21 mouse cellular contexts compared by ENCODE assay signal in genomic region chr1:43768385-43768990, GRCm38 (mm10). TPM values are rescaled to one million over a fixed set of nuclear protein-coding genes. Genes with fewer than 3 reads are reported as not detected.
DNase-seq lines count a peak whose midpoint lies in the region; ATAC-seq lines count a peak whose summit lies in the region.
"Had no signal": no experiment of that assay in that cellular context is flagged by ENCODE, and none has a peak within 500 bp of the region (broad histone marks: within the 10 kb centered on the region; RNA-seq: fewer than 3 reads in every experiment).

No protein-coding gene starts in this region.

- H3K4me2 ChIP-seq in heart, embryonic 12.5 days, result no peak overlapping the region
- H3K4me2 ChIP-seq: forebrain, embryonic 12.5 days; hindbrain, embryonic 14.5 days; liver, embryonic 11.5 days; lung, embryonic 14.5 days; midbrain, embryonic 15.5 days; stomach, embryonic 15.5 days had no signal

- 76% methylated on average over 4 of the region's 4 CpGs for WGBS in heart, embryonic 12.5 days

- no peaks in the 10 kb centered on the region for H3K9me3 ChIP-seq in heart, embryonic 12.5 days (replicated peaks)
- H3K9me3 ChIP-seq: forebrain, embryonic 12.5 days; midbrain, embryonic 15.5 days; stomach, embryonic 15.5 days had no signal

- peak; percentile 81 for ATAC-seq in common myeloid progenitor, adult 5-6 weeks (replicated peaks; ENCODE audit: low read depth, poor library complexity, severe bottlenecking)
- ATAC-seq in heart, embryonic 12.5 days (ENCODE audit: insufficient number of reproducible peaks, low FRiP score), result no peak
- ATAC-seq in granulocyte monocyte progenitor cell, adult 5-6 weeks (replicated peaks; ENCODE audit: poor library complexity, severe bottlenecking), result no peak
- ATAC-seq: midbrain, embryonic 15.5 days had no signal

- no peak overlapping the region for H3K4me3 ChIP-seq in heart, embryonic 12.5 days
- H3K4me3 ChIP-seq: forebrain, embryonic 12.5 days; midbrain, embryonic 15.5 days; stomach, embryonic 15.5 days had no signal

- H3K4me1 ChIP-seq in heart, embryonic 12.5 days (replicated peaks), result no peaks in the 10 kb centered on the region
- H3K4me1 ChIP-seq: forebrain, embryonic 12.5 days; midbrain, embryonic 15.5 days; stomach, embryonic 15.5 days had no signal

- no peak overlapping the region for H3K27ac ChIP-seq in heart, embryonic 12.5 days (ENCODE audit: poor library complexity, severe bottlenecking)
- H3K27ac ChIP-seq: forebrain, embryonic 12.5 days; hindbrain, embryonic 14.5 days; midbrain, embryonic 15.5 days; stomach, embryonic 15.5 days had no signal

- H3K9ac ChIP-seq in heart, embryonic 12.5 days, result no peak overlapping the region
- H3K9ac ChIP-seq: forebrain, embryonic 12.5 days; hindbrain, embryonic 14.5 days; lung, embryonic 14.5 days; midbrain, embryonic 15.5 days; stomach, embryonic 15.5 days had no signal

- peak; percentile 61 for DNase-seq in heart, adult 11 months
- no peak for DNase-seq in heart, postnatal 4 days
- DNase-seq in thymus, adult 18-20 months, result peak; percentile 36 to 50
- no peak for DNase-seq in testis, postnatal 14 days (ENCODE audit: low spot score)
- DNase-seq in right cerebral cortex, adult 2 months (ENCODE audit: low spot score in 2 of 2), result no peak
- DNase-seq: cerebellum, adult 11-12 months; heart, adult 18-20 months; kidney, adult 18-20 months; kidney, postnatal 14 days; layer of hippocampus, adult 9-11 months; lung, embryonic 14.5 days; retina, postnatal 1 day had no signal

- peaks cover 52% of the 10 kb centered on the region for H3K36me3 ChIP-seq in heart, embryonic 12.5 days

- no peaks in the 10 kb centered on the region for H3K27me3 ChIP-seq in heart, embryonic 12.5 days (replicated peaks)
- H3K27me3 ChIP-seq: forebrain, embryonic 12.5 days; midbrain, embryonic 15.5 days; stomach, embryonic 15.5 days had no signal

RNA-seq across cellular contexts. Expression of gene 1500015O10Rik, which starts 38.1 kb away (rescaled TPM):
- total RNA-seq in heart, postnatal 4 days (2021), result 1 to 10 TPM; 4.9 to 5.4 TPM
- total RNA-seq in common myeloid progenitor, adult 5-6 weeks (2017), result not detected in 2 replicates
- polyA plus RNA-seq in heart, embryonic 12.5 days (2016; fragmentation: Nextera tagmentation; extraction: Ambion mirVana), result 3.2 and 3.6 TPM in 2 replicates
- total RNA-seq in granulocyte monocyte progenitor cell, adult 5-6 weeks (2014; fragmentation: Nextera tagmentation), result not detected in 2 replicates
- not detected in 2 replicates for total RNA-seq in granulocyte monocyte progenitor cell, adult 5-6 weeks (2017)
- total RNA-seq: megakaryocyte progenitor cell, adult 5-6 weeks had no signal

RNA-seq across cellular contexts. Expression of gene Uxs1, which starts 59.1 kb away (rescaled TPM):
- total RNA-seq in heart, postnatal 4 days (2021), result 10 to 100 TPM; 15.7 to 18.9 TPM
- total RNA-seq in common myeloid progenitor, adult 5-6 weeks (2017), result 22.3 and 71.4 TPM in 2 replicates
- 15.6 and 17.0 TPM in 2 replicates for polyA plus RNA-seq in heart, embryonic 12.5 days (2016; fragmentation: Nextera tagmentation; extraction: Ambion mirVana)
- total RNA-seq in granulocyte monocyte progenitor cell, adult 5-6 weeks (2014; fragmentation: Nextera tagmentation), result 20.6 and 45.0 TPM in 2 replicates
- 28.4 and 39.2 TPM in 2 replicates for total RNA-seq in granulocyte monocyte progenitor cell, adult 5-6 weeks (2017)

Comparison
In these comparisons a context has a peak if more than half of its experiments do, and no peak if none do; other contexts are left out.
1. DNase-seq: peak in heart, adult 11 months (single experiment) and thymus, adult 18-20 months (2 of 2); none in heart, postnatal 4 days (single experiment), testis, postnatal 14 days (single experiment) and right cerebral cortex, adult 2 months (0 of 2).